Mouse (Mus musculus) forebrain, embryonic 14.5 days (tissue): ENCODE measurements at regions not wholly inside any gene's neighbourhood (a gene's known extent, or its start where the extent isn't known, plus 50 kb on each side); places are given as distances from the start of the nearest gene placed in this dataset.
A peak's percentile ranks its signal among the peaks of the same experiment; 100 is the strongest.

Source experiments
- ATAC-seq: fragments of 200-750 bp; cut with Nextera tagmentation; 2 replicates; pipeline ENCODE4 v1.8.0; 2017; ENCODE audit warnings: mild to moderate bottlenecking, moderate library complexity
- DNase-seq: peaks from one replicate; pipeline ENCODE4 v3.0.0-alpha.2; 2015; ENCODE audit warnings: low spot score
- H3K27ac ChIP-seq: fragments of 300-500 bp; sonication (generic); 2 replicates; pipeline ENCODE4 v1.5.1; 2014; ENCODE audit warnings: low read depth, mild to moderate bottlenecking, control low read depth, low read length, moderate library complexity
- H3K27me3 ChIP-seq: fragments of 300-500 bp; sonication (generic); replicated peaks from 2 replicates; pipeline ENCODE4 v1.6.1; 2014; ENCODE audit warnings: low read length, control low read depth, mixed read lengths; ENCODE audit not compliant: control insufficient read depth, insufficient read depth
- H3K36me3 ChIP-seq: fragments of 300-500 bp; sonication (generic); 2 replicates; pipeline ENCODE4 v1.6.1; 2014; ENCODE audit warnings: low read length, control low read depth; ENCODE audit not compliant: control insufficient read depth, insufficient read depth
- H3K4me1 ChIP-seq: fragments of 300-500 bp; sonication (generic); 2 replicates; pipeline ENCODE4 v1.6.1; 2014; ENCODE audit warnings: antibody characterized with exemption, low read length, control low read depth; ENCODE audit not compliant: control insufficient read depth, insufficient read depth
- H3K4me2 ChIP-seq: fragments of 300-500 bp; sonication (generic); 2 replicates; pipeline ENCODE4 v1.6.1; 2014; ENCODE audit warnings: mild to moderate bottlenecking, control low read depth, low read length
- H3K4me3 ChIP-seq: fragments of 300-500 bp; sonication (generic); 2 replicates; pipeline ENCODE4 v1.5.1; 2014; ENCODE audit warnings: low read depth, low read length, control low read depth
- H3K9ac ChIP-seq: fragments of 300-500 bp; sonication (generic); 2 replicates; pipeline ENCODE4 v1.6.1; 2014; ENCODE audit warnings: mild to moderate bottlenecking, low read length, control low read depth, moderate library complexity
- H3K9me3 ChIP-seq: fragments of 300-500 bp; sonication (generic); replicated peaks from 2 replicates; pipeline ENCODE4 v1.6.1; 2016; ENCODE audit warnings: low read length, control low read depth, mixed read lengths; ENCODE audit not compliant: control insufficient read depth
- WGBS: fragments of 180-500 bp; shearing (Covaris S2); extraction: QIAGEN DNeasy Blood & Tissue Kit; methylation state at CpG from one replicate; pipeline ENCODE4 v1.1.7; 2014; 5-methylcytosine and 5-hydroxymethylcytosine counted together

GRCm38 (mm10) chr8:87019795-87020194, 134.7 kb upstream of the N4bp1 start:
- Histone ChIP-seq H3K9ac (no peak overlapping the region), H3K9me3 (no peaks in the 10 kb centered on the region), H3K27me3 (no peaks in the 10 kb centered on the region), H3K4me2 (no peak overlapping the region), H3K4me3 (no peak overlapping the region), H3K36me3 (no peaks in the 10 kb centered on the region), H3K27ac (no peak overlapping the region), H3K4me1 (no peaks in the 10 kb centered on the region)
- no peak for ATAC-seq
- WGBS: 91% methylated on average over 3 of the region's 3 CpGs
- DNase-seq: no peak

GRCm38 (mm10) chr8:86975546-86975945, 90.5 kb upstream of the N4bp1 start:
- ATAC-seq (no peak), DNase-seq (no peak)
- H3K36me3 ChIP-seq: no peaks in the 10 kb centered on the region
- H3K27me3 ChIP-seq: no peaks in the 10 kb centered on the region
- no peak overlapping the region for H3K9ac ChIP-seq
- H3K4me3 ChIP-seq: no peak overlapping the region
- H3K9me3 ChIP-seq: no peaks in the 10 kb centered on the region
- no peak overlapping the region for H3K4me2 ChIP-seq
- WGBS: 95% methylated on average over 1 of the region's 1 CpGs
- H3K27ac ChIP-seq: no peak overlapping the region
- H3K4me1 ChIP-seq: no peaks in the 10 kb centered on the region

- Histone ChIP-seq H3K27me3 (no peaks in the 10 kb centered on the region), H3K9me3 (no peaks in the 10 kb centered on the region), H3K9ac (no peak overlapping the region), H3K4me1 (no peaks in the 10 kb centered on the region), H3K4me3 (no peak overlapping the region), H3K36me3 (no peaks in the 10 kb centered on the region), H3K4me2 (no peak overlapping the region), H3K27ac (no peak overlapping the region)
- 92% methylated on average over 3 of the region's 3 CpGs for WGBS
- no peak for DNase-seq
- ATAC-seq: no peak
These were observed 86.7 kb upstream of the N4bp1 start for GRCm38 (mm10) chr8:86971736-86972135.

GRCm38 (mm10) chr8:86969051-86969450, 84.0 kb upstream of the N4bp1 start:
- no peak overlapping the region for H3K4me3 ChIP-seq
- peaks cover 3% of the 10 kb centered on the region; the same call in 1 of the 2 replicates for H3K9me3 ChIP-seq
- WGBS: 92% methylated on average over 2 of the region's 2 CpGs
- H3K9ac ChIP-seq: no peak overlapping the region
- DNase-seq (no peak), ATAC-seq (no peak)
- H3K4me1 ChIP-seq: no peaks in the 10 kb centered on the region
- no peak overlapping the region for H3K4me2 ChIP-seq
- H3K27ac ChIP-seq: no peak overlapping the region
- no peaks in the 10 kb centered on the region for H3K36me3 ChIP-seq
- H3K27me3 ChIP-seq: no peaks in the 10 kb centered on the region

GRCm38 (mm10) chr8:86967891-86968311, 82.8 kb upstream of the N4bp1 start:
- no peak for DNase-seq
- no peak for ATAC-seq

GRCm38 (mm10) chr8:86961218-86962195, 76.4 kb upstream of the N4bp1 start:
- Histone ChIP-seq H3K27ac (no peak overlapping the region), H3K9me3 (peaks cover 3% of the 10 kb centered on the region; the same call in 1 of the 2 replicates), H3K27me3 (no peaks in the 10 kb centered on the region), H3K36me3 (no peaks in the 10 kb centered on the region), H3K9ac (no peak overlapping the region), H3K4me2 (peak overlapping the region; percentile 30; the same call in 1 of the 2 replicates), H3K4me1 (peaks cover 11% of the 10 kb centered on the region; the same call in 1 of the 2 replicates), H3K4me3 (no peak overlapping the region)
- DNase-seq (peak; percentile 93), ATAC-seq (peak; percentile 95)
- WGBS: 7% methylated on average over 20 of the region's 20 CpGs

More at GRCm38 (mm10) chr8:86967891-86968311, 82.8 kb upstream of the N4bp1 start:
- no peak overlapping the region for H3K9ac ChIP-seq
- no peak overlapping the region for H3K4me2 ChIP-seq
- H3K27me3 ChIP-seq: no peaks in the 10 kb centered on the region
- no peaks in the 10 kb centered on the region for H3K36me3 ChIP-seq
- no peak overlapping the region for H3K27ac ChIP-seq
- H3K9me3 ChIP-seq: peaks cover 3% of the 10 kb centered on the region; the same call in 1 of the 2 replicates
- WGBS: 26% methylated on average over 3 of the region's 3 CpGs
- H3K4me3 ChIP-seq: no peak overlapping the region
- no peaks in the 10 kb centered on the region for H3K4me1 ChIP-seq
